Mouse (Mus musculus) gastrocnemius, postnatal 4 days (tissue): Measurements from ENCODE around the gene Olfr735. TPM values are rescaled to one million over a fixed set of nuclear protein-coding genes. Genes with fewer than 3 reads are reported as not detected.

ENCODE experiments used
- DNase-seq, 2 experiments: peaks; one replicate each; pipeline ENCODE4 v3.0.0; 2021 to 2022; ENCODE audit warnings: low spot score in 2 of 2, mixed read lengths in 2 of 2
- long read RNA-seq, 2 experiments: library from polyadenylated mRNA; stranded (forward); transcript quantifications; one replicate each; pipeline ENCODE4 v2.0.0; 2021
- total RNA-seq, 2 experiments: library from RNA; stranded (reverse); gene quantifications; 2 replicates each; pipeline ENCODE4 v1.2.3; 2021

Olfr735 gene
- total RNA-seq: not detected
- long read RNA-seq, experiment 1: 0 reads
- long read RNA-seq, experiment 2: 0 reads

- no peak for DNase-seq
Measured at GRCm38 (mm10) chr14:50348796-50349195, at the start of gene Olfr735. Gene Olfr735, minus strand, starts transcription at chr14:50348872.

- DNase-seq: no peak
Measured at GRCm38 (mm10) chr14:50380863-50381262, 32.2 kb upstream of the Olfr735 start, which contains the start of gene Olfr736. Gene Olfr736, plus strand, starts transcription at chr14:50381163.

- DNase-seq: no peak
Measured at GRCm38 (mm10) chr14:50363561-50363960, 14.9 kb upstream of the Olfr735 start.

- no peak for DNase-seq
Measured at GRCm38 (mm10) chr14:50360480-50360879, 11.8 kb upstream of the Olfr735 start.

GRCm38 (mm10) chr14:50357593-50357992 lies 8.9 kb upstream of the Olfr735 start, which contains the start of gene Tlr11:
Gene Tlr11, plus strand, starts transcription at chr14:50357914.
- DNase-seq: no peak

GRCm38 (mm10) chr14:50356725-50357124 lies 8.1 kb upstream of the Olfr735 start:
- no peak for DNase-seq

- DNase-seq: peak in 1 of 2 experiments; percentile 9
Measured at GRCm38 (mm10) chr14:50352438-50352837, 3.8 kb upstream of the Olfr735 start.

GRCm38 (mm10) chr14:50326661-50327060 lies 22.0 kb downstream of the Olfr735 start, which contains the start of gene Olfr734:
Gene Olfr734, minus strand, starts transcription at chr14:50326761.
- DNase-seq: no peak

- no peak for DNase-seq
Measured at GRCm38 (mm10) chr14:50301422-50301821, 47.2 kb downstream of the Olfr735 start, which contains the start of gene Olfr733. Gene Olfr733, minus strand, starts transcription at chr14:50301522.

Other genes starting within 250 kb of the Olfr735 start
- not detected for gene Olfr727, start 225.7 kb downstream of the Olfr735 start, total RNA-seq
- gene Olfr728, start 206.2 kb downstream of the Olfr735 start, total RNA-seq: not detected
- not detected for gene Olfr729, start 196.0 kb downstream of the Olfr735 start, total RNA-seq
- gene Olfr730, start 160.7 kb downstream of the Olfr735 start, total RNA-seq: not detected
- gene Olfr731, start 107.0 kb downstream of the Olfr735 start, total RNA-seq: not detected
- not detected for gene Olfr732, start 64.7 kb downstream of the Olfr735 start, total RNA-seq
- gene Olfr733, start 47.4 kb downstream of the Olfr735 start, total RNA-seq: not detected
- not detected for gene Olfr734, start 22.1 kb downstream of the Olfr735 start, total RNA-seq
- gene Tlr11, start 9.0 kb upstream of the Olfr735 start, total RNA-seq: not detected
- not detected for gene Olfr736, start 32.3 kb upstream of the Olfr735 start, total RNA-seq
- gene Olfr738, start 58.7 kb upstream of the Olfr735 start, total RNA-seq: not detected
- not detected for gene Olfr739, start 69.8 kb upstream of the Olfr735 start, total RNA-seq
- gene Olfr740, start 96.7 kb upstream of the Olfr735 start, total RNA-seq: not detected
- gene Olfr741, start 123.9 kb upstream of the Olfr735 start, total RNA-seq: not detected
- gene Olfr742, start 154.7 kb upstream of the Olfr735 start, total RNA-seq: not detected
- gene Olfr743, start 173.0 kb upstream of the Olfr735 start, total RNA-seq: not detected